Mouse (Mus musculus) kidney, postnatal 0 days (tissue): ENCODE data around the gene Fbf1. TPM values are rescaled to one million over a fixed set of nuclear protein-coding genes. Genes with fewer than 3 reads are reported as not detected.
A peak's percentile ranks its signal among the peaks of the same experiment; 100 is the strongest.

Experiments used
- ATAC-seq: fragments of 200-750 bp; cut with Nextera tagmentation; replicated peaks from 2 replicates; pipeline ENCODE4 v1.8.0; 2017; ENCODE audit warnings: low read depth, moderate number of reproducible peaks, moderate TSS enrichment, moderate library complexity; ENCODE audit not compliant: low FRiP score
- DNase-seq: peaks from one replicate; pipeline ENCODE4 v3.0.0-alpha.2; 2016; ENCODE audit warnings: low spot score
- H3K27ac ChIP-seq: fragments of 300-500 bp; sonication (generic); 2 replicates; pipeline ENCODE4 v1.5.1; 2014; ENCODE audit warnings: mild to moderate bottlenecking
- H3K27me3 ChIP-seq: fragments of 300-500 bp; sonication (generic); 2 replicates; pipeline ENCODE4 v1.6.1; 2014; ENCODE audit warnings: low read length, mixed read lengths; ENCODE audit not compliant: insufficient read depth
- H3K36me3 ChIP-seq: fragments of 300-500 bp; sonication (generic); 2 replicates; pipeline ENCODE4 v1.6.1; 2014; ENCODE audit warnings: low read length, mixed read lengths; ENCODE audit not compliant: insufficient read depth
- H3K4me1 ChIP-seq: fragments of 300-500 bp; sonication (generic); replicated peaks from 2 replicates; pipeline ENCODE4 v1.6.1; 2014; ENCODE audit warnings: antibody characterized with exemption, low read length, mixed read lengths; ENCODE audit not compliant: insufficient read depth
- H3K4me2 ChIP-seq: fragments of 300-500 bp; sonication (generic); 2 replicates; pipeline ENCODE4 v1.6.1; 2014; ENCODE audit warnings: mild to moderate bottlenecking, low read length, moderate library complexity, mixed read lengths
- H3K4me3 ChIP-seq: fragments of 300-500 bp; sonication (generic); replicated peaks from 2 replicates; pipeline ENCODE4 v1.5.1; 2014; ENCODE audit warnings: low read depth, low read length
- H3K9ac ChIP-seq: fragments of 300-500 bp; sonication (generic); 2 replicates; pipeline ENCODE4 v1.6.1; 2014; ENCODE audit warnings: low read depth, low read length
- H3K9me3 ChIP-seq: fragments of 300-500 bp; sonication (generic); replicated peaks from 2 replicates; pipeline ENCODE4 v1.6.1; 2016; ENCODE audit warnings: low read length, inconsistent platforms, mixed read lengths
- CTCF ChIP-seq: IDR thresholded peaks from 2 replicates; pipeline ENCODE4 v1.5.1; 2016; ENCODE audit warnings: antibody characterized with exemption, low read depth, mild to moderate bottlenecking, moderate library complexity
- WGBS: fragments of 180-500 bp; shearing (Covaris S2); extraction: QIAGEN DNeasy Blood & Tissue Kit; methylation state at CpG from one replicate; pipeline ENCODE4 v1.1.7; 2014; 5-methylcytosine and 5-hydroxymethylcytosine counted together
- polyA plus RNA-seq: library from polyadenylated mRNA; unstranded; fragments of >200 nt; fragmentation: Nextera tagmentation; extraction: Ambion mirVana; gene quantifications from 2 replicates; pipeline ENCODE4 v1.2.1, GENCODE M21; 2015

Fbf1 gene
- polyA plus RNA-seq, 1 experiment from 2014 or later = 16.8 TPM

DNA sequence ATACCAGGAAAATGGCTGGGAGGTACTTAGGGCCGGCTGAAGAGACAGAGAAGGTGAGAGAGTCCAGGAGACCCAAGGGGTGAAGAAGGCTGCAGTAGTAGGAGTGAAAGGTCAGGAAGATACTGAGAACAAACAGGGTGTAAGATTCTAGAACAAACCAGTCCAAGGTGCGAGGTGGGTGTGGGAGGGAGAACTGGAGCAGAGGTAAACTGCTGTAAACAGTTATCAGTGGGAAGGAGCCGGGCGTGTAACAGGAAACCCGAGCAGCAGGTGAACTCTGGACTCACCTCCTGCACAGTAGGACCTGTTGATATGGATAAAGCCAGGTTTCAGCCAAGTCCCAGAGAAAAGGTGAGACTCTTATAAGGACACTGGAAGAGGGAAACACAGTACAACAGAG, 42.7 kb upstream of the Fbf1 start:
- H3K9ac ChIP-seq = no peak overlapping the region
- no peaks in the 10 kb centered on the region for H3K4me1 ChIP-seq
- no peak overlapping the region for H3K4me2 ChIP-seq
- peak; percentile 30 for ATAC-seq
- DNase-seq = no peak
- 0 out of 2 replicates have a peak overlapping the region, but pooled peaks have one; percentile 15 for H3K27ac ChIP-seq
- no peak for TF ChIP-seq CTCF
- peaks cover 14% of the 10 kb centered on the region for H3K36me3 ChIP-seq
- H3K27me3 ChIP-seq = no peaks in the 10 kb centered on the region
- no peaks in the 10 kb centered on the region for H3K9me3 ChIP-seq
- 59% methylated on average over 5 of the region's 5 CpGs for WGBS
- no peak overlapping the region for H3K4me3 ChIP-seq

DNA sequence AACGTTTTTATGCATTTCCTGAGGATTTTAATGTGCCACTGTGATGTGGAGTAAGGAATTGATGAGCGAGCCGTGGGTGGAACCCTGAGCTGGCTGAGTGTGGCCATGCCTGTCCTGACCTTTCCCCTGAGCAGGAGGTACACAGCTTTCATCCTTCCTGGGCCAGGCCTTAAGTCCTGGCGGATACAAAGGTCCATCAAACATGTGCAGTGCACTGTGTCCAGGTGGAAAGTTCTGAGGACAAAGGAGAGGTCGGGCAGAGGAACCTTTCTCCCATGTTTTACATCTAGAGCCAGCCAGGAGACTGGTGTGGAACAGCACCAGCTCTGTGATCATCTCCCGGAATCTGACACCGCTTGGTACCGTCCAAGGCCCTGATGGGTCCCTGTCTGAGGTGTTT, 41.3 kb upstream of the Fbf1 start:
- Histone ChIP-seq H3K9ac (no peak overlapping the region), H3K4me2 (no peak overlapping the region), H3K27ac (no peak overlapping the region), H3K27me3 (no peaks in the 10 kb centered on the region), H3K36me3 (peaks cover 22% of the 10 kb centered on the region), H3K4me3 (no peak overlapping the region), H3K9me3 (no peaks in the 10 kb centered on the region), H3K4me1 (no peaks in the 10 kb centered on the region)
- no peak for TF ChIP-seq CTCF
- ATAC-seq = peak; percentile 55; the same call in 1 of the 2 replicates
- DNase-seq = peak; percentile 14
- 47% methylated on average over 8 of the region's 8 CpGs for WGBS

DNA sequence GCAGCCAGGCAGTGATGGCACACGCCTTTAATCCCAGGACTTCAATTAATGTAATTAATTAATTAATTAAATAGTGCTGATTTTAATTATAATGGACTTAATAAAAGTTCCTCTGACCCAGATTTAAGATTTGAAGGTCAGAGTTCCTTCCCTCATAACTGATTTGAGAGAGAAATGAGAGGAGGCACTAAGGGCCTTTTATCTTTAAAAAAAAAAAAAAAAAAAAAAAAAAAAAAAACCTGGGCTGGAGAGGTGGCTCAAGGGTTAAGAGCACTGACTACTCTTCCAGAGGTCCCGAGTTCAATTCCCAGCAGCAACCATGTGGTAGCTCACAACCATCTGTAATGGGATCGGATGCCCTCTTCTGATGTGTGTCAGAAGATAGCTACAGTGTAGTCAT, 40.7 kb upstream of the Fbf1 start:
- ATAC-seq (no peak), DNase-seq (no peak)
- 79% methylated on average over 3 of the region's 3 CpGs for WGBS

DNA sequence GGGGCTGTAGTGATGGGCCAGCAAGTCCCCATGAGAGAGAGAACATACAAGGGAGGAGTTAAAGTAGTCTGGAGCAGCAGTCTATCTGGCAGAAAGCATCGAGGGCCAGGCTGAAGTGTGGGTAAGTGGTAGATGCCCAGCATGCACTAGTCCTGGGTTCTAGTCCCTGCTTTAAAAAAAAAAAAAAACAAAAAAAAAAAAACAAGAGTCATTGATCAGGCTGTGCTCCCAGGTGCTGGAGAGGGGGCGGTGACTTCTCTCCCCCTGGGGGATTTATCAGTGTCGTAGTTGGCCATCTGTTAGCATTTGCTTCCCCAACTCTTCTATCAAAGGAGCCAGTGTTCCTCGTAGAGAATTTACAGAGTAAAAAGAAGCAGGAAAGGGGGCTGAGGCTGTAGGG, 38.7 kb upstream of the Fbf1 start:
- DNase-seq (no peak), ATAC-seq (no peak)
- H3K27me3 ChIP-seq = no peaks in the 10 kb centered on the region
- H3K4me2 ChIP-seq = no peak overlapping the region
- TF ChIP-seq CTCF = no peak
- H3K4me3 ChIP-seq = no peak overlapping the region
- H3K9me3 ChIP-seq = no peaks in the 10 kb centered on the region
- 84% methylated on average over 4 of the region's 4 CpGs for WGBS
- no peak overlapping the region for H3K9ac ChIP-seq
- H3K4me1 ChIP-seq = no peaks in the 10 kb centered on the region
- peaks cover 22% of the 10 kb centered on the region for H3K36me3 ChIP-seq
- no peak overlapping the region for H3K27ac ChIP-seq

More for the DNA sequence above, 40.7 kb upstream of the Fbf1 start:
- Histone ChIP-seq H3K9ac (no peak overlapping the region), H3K4me3 (no peak overlapping the region), H3K9me3 (no peaks in the 10 kb centered on the region), H3K4me2 (no peak overlapping the region), H3K36me3 (peaks cover 22% of the 10 kb centered on the region), H3K27me3 (no peaks in the 10 kb centered on the region), H3K27ac (no peak overlapping the region), H3K4me1 (no peaks in the 10 kb centered on the region)
- TF ChIP-seq CTCF = no peak

DNA sequence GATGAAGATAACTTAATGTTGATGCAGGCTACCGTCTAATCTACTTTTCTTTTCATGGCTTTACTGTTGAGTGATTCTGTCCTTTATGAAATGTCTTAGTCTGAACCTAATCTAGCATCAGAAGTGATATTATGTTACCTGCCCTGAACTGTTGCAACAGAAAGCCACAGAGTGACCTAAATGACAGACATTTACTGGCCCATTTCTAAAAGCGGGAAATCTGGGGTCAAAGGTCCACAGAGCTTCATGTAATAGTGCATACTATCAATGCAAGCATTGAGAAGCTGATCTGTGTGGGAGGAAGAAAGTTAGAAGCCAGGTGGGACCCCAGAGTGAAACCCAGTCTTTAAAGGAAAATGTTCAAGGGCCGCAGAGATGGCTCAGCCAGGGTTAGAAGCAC, 35.2 kb upstream of the Fbf1 start:
- Histone ChIP-seq H3K27me3 (no peaks in the 10 kb centered on the region), H3K36me3 (peaks cover 22% of the 10 kb centered on the region), H3K4me3 (no peak overlapping the region), H3K9ac (no peak overlapping the region), H3K4me2 (no peak overlapping the region), H3K4me1 (peaks cover under 1% of the 10 kb centered on the region; the same call in 1 of the 2 replicates), H3K27ac (no peak overlapping the region), H3K9me3 (no peaks in the 10 kb centered on the region)
- 74% methylated on average over 3 of the region's 3 CpGs for WGBS
- TF ChIP-seq CTCF = no peak
- no peak for ATAC-seq
- DNase-seq = no peak

DNA sequence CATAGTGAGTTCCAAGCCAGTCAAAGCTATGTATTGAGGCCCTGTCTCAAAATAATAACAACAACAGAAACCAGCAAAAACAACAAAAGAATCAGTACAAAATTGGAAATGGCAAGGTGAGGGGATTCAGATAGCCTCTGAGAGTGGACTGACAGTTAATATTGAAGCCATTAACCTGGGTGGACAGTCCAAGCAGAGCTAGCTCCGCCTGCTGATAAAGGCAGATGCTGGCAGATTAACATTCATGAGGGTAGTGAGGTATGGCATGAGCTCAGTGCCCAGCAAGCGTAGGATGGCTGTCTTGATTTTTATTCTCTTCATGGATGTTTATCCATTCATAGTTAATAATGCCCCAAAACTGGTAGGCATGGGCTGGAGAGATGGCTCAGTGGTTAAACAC, 33.2 kb upstream of the Fbf1 start:
- H3K9ac ChIP-seq = no peak overlapping the region
- H3K9me3 ChIP-seq = no peaks in the 10 kb centered on the region
- H3K4me2 ChIP-seq = no peak overlapping the region
- no peaks in the 10 kb centered on the region for H3K27me3 ChIP-seq
- peaks cover 2% of the 10 kb centered on the region; the same call in 1 of the 2 replicates for H3K4me1 ChIP-seq
- ATAC-seq = no peak
- WGBS = 73% methylated on average over 2 of the region's 2 CpGs
- no peak for DNase-seq
- no peak for TF ChIP-seq CTCF
- no peak overlapping the region for H3K27ac ChIP-seq
- no peak overlapping the region for H3K4me3 ChIP-seq
- peaks cover 16% of the 10 kb centered on the region for H3K36me3 ChIP-seq
